Mouse (Mus musculus) liver, embryonic 14.5 days (tissue): ENCODE measurements around the gene Sirt4.

Source experiments
- CTCF ChIP-seq: IDR thresholded peaks from 2 replicates; pipeline ENCODE4 v1.5.1; 2016; ENCODE audit warnings: antibody characterized with exemption, low read depth, control low read depth
- EP300 ChIP-seq: IDR thresholded peaks from 2 replicates; pipeline ENCODE4 v1.6.1; 2016; ENCODE audit warnings: antibody characterized with exemption, low read depth

DNA sequence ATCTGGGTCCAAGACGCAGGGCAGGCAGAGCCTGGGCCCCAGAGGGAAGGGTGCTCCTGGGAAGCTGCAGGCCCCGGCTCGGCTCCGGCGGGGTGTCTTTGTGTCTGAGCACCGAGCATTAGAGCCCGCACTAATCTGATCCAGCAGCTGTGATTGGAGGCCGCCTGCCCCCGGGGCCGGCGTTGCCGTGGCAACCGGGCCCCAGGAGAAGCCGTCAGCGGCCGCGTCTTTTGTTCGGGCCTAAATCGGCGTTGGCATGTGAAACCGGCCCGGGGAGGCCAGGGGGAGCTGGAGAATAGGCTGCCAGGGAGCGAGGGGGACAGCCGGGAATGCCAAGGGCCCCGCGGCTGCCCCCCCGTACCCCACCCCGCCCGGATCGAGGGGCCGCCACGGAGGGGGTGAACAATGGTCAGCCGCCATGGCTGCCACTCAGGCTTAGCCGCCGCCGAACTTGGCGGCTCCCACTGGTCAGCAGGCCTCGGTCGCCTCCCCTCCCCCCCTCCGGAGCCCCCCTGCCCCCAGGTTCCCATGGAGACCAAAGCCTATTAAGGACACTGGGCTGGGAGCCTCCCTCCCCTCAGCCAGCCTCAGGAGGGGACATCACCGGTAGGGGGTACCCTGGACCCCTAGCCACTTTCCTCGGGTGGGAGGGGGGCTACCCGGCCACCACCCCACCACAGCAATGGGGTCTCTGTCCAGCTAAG, 48.0 kb downstream of the Sirt4 start:
- TF ChIP-seq CTCF: no peak
- TF ChIP-seq EP300: no peak
